Mouse (Mus musculus) forebrain, postnatal 0 days (tissue): ENCODE results near the gene Magi2. TPM values are rescaled to one million over a fixed set of nuclear protein-coding genes. Genes with fewer than 3 reads are reported as not detected.

Source experiments
- ATAC-seq: fragments of 200-750 bp; cut with Nextera tagmentation; 2 replicates; pipeline ENCODE4 v1.8.0; 2017; ENCODE audit warnings: mild to moderate bottlenecking, moderate library complexity
- DNase-seq: peaks from one replicate; pipeline ENCODE4 v3.0.0-alpha.2; 2015
- H3K27ac ChIP-seq: fragments of 300-500 bp; sonication (generic); 2 replicates; pipeline ENCODE4 v1.5.1; 2014; ENCODE audit warnings: low read depth, mild to moderate bottlenecking, antibody characterized with exemption, low read length, moderate library complexity, mixed read lengths
- H3K27me3 ChIP-seq: fragments of 300-500 bp; sonication (generic); 2 replicates; pipeline ENCODE4 v1.6.1; 2014; ENCODE audit warnings: mild to moderate bottlenecking, low read length, mixed read lengths; ENCODE audit not compliant: insufficient read depth
- H3K36me3 ChIP-seq: fragments of 300-500 bp; sonication (generic); 2 replicates; pipeline ENCODE4 v1.6.1; 2014; ENCODE audit warnings: mild to moderate bottlenecking, moderate library complexity; ENCODE audit not compliant: insufficient read depth
- H3K4me1 ChIP-seq: fragments of 300-500 bp; sonication (generic); 2 replicates; pipeline ENCODE4 v1.6.1; 2014; ENCODE audit warnings: antibody characterized with exemption; ENCODE audit not compliant: insufficient read depth
- H3K4me2 ChIP-seq: fragments of 300-500 bp; sonication (generic); 2 replicates; pipeline ENCODE4 v1.6.1; 2014; ENCODE audit warnings: low read depth, mild to moderate bottlenecking, moderate library complexity
- H3K4me3 ChIP-seq: fragments of 300-500 bp; sonication (generic); 2 replicates; pipeline ENCODE4 v1.5.1; 2014; ENCODE audit warnings: low read depth, low read length, mixed read lengths
- H3K9ac ChIP-seq: fragments of 300-500 bp; sonication (generic); 2 replicates; pipeline ENCODE4 v1.6.1; 2014; ENCODE audit warnings: mild to moderate bottlenecking
- H3K9me3 ChIP-seq: fragments of 300-500 bp; sonication (generic); 2 replicates; pipeline ENCODE4 v1.6.1; 2016; ENCODE audit warnings: low read length
- CTCF ChIP-seq: sonication (generic); IDR thresholded peaks from 2 replicates; pipeline ENCODE4 v1.5.1; 2016; ENCODE audit warnings: antibody characterized with exemption, control low read depth, low read depth
- WGBS: fragments of 180-500 bp; shearing (Covaris S2); extraction: QIAGEN DNeasy Blood & Tissue Kit; methylation state at CpG from one replicate; pipeline ENCODE4 v1.1.7; 2014; 5-methylcytosine and 5-hydroxymethylcytosine counted together
- polyA plus RNA-seq: library from polyadenylated mRNA; unstranded; fragments of >200 nt; fragmentation: Nextera tagmentation; extraction: Ambion mirVana; gene quantifications from 2 replicates; pipeline ENCODE4 v1.2.1, GENCODE M21; 2015
- total RNA-seq: library from RNA; depleted of rRNA; stranded (reverse); fragments of >200 nt; gene quantifications from 2 replicates; pipeline ENCODE4 v1.2.3, GENCODE M21; 2014

Gene Magi2
- total and polyA plus RNA-seq, 2 experiments from 2014 or later = 17.0 to 62.6 TPM

DNA sequence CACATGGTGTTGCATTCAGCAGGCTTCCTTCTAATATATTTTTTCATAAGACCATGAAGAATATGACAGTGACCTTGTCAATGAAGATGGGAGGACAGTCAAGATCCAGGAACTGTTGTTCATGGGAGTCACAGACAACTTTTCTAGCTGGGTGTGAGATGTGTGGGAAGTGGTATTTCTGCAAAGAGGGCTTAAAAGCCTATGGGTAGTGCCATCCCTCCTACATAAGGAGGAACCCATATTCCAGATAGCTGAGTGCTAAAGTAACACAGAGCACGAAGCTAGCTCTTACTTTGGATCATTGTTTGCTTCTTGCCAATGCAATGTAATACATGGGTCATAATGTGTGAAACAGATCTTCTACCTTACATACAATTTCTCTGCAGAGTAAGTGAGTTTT is 1146.8 kb downstream of the Magi2 start:
- H3K36me3 ChIP-seq = no peaks in the 10 kb centered on the region
- no peaks in the 10 kb centered on the region for H3K27me3 ChIP-seq
- no peak overlapping the region for H3K27ac ChIP-seq
- WGBS = 79% methylated on average over 1 of the region's 1 CpGs
- no peak overlapping the region for H3K4me3 ChIP-seq
- H3K4me2 ChIP-seq = no peak overlapping the region
- TF ChIP-seq CTCF = no peak
- H3K9ac ChIP-seq = no peak overlapping the region
- DNase-seq = no peak
- no peaks in the 10 kb centered on the region for H3K4me1 ChIP-seq
- ATAC-seq = no peak
- H3K9me3 ChIP-seq = no peaks in the 10 kb centered on the region

DNA sequence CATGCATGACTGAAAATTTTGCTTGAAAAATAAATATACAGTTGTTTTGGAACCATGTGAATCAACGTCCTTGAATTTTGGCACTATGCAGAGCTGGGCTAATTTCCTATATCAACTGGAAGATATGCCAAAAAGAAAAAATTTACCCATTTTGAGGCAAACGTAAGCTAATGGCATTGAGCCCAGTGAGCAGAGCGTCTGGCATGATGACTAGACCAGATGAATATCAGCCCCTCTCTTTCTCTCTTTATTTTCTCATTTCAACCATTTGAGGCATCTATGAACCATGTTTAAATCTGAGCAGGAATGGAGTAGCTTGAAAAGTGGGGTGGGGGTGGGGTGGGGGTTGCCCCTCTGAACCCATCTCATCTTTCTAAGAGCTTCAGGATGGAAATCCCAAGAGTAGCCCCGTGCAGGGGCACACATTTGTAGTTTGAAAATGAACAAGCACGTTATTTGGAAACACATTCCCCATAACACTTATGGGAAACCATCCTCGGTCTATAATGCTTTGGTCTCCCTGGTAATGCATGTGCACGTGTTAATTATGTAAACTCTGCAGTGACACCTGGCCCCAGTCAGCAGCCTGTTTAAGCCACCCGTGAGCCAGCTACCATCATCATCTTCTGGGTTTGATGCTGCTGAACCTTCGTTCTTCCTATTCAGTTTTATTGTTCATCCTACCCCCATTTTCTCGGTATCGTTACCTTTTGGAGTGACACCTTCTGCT is 1151.4 kb downstream of the Magi2 start:
- ATAC-seq (peak; percentile 8; the same call in 1 of the 2 replicates), DNase-seq (peak; percentile 57)
- H3K27ac ChIP-seq = no peak overlapping the region

DNA sequence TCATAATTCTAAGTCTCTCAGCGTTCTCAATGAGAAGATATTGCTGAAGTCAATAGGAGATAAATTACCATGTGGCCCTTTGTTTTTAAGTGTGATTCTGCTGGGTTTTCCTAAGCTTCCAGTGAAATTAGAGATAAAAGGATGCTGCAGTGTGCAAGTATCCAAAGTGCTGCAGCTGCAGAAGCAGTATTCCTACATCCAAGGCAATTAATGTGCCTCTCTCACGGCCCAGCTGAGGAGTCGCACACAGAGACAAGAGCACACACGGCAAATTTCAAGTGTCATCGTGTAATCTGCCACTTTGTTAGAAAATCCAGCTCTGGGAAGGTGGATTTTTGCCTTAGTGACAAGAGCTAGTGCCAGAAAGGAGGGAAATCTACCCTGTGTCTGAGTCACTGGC is 1177.7 kb downstream of the Magi2 start:
- ATAC-seq (peak; percentile 77), DNase-seq (peak; percentile 21)
- TF ChIP-seq CTCF = no peak
- Histone ChIP-seq H3K4me3 (no peak overlapping the region), H3K9me3 (no peaks in the 10 kb centered on the region), H3K9ac (no peak overlapping the region), H3K4me2 (no peak overlapping the region), H3K4me1 (no peaks in the 10 kb centered on the region), H3K36me3 (no peaks in the 10 kb centered on the region), H3K27ac (no peak overlapping the region), H3K27me3 (no peaks in the 10 kb centered on the region)
- 76% methylated on average over 5 of the region's 5 CpGs for WGBS

More for the DNA sequence above, 1151.4 kb downstream of the Magi2 start:
- Histone ChIP-seq H3K9me3 (no peaks in the 10 kb centered on the region), H3K4me1 (no peaks in the 10 kb centered on the region), H3K36me3 (0 out of 2 replicates have a peak, but pooled peaks cover 4% of the 10 kb centered on the region), H3K4me3 (no peak overlapping the region), H3K27me3 (no peaks in the 10 kb centered on the region), H3K4me2 (no peak overlapping the region), H3K9ac (no peak overlapping the region)
- no peak for TF ChIP-seq CTCF
- 62% methylated on average over 11 of the region's 11 CpGs for WGBS

DNA sequence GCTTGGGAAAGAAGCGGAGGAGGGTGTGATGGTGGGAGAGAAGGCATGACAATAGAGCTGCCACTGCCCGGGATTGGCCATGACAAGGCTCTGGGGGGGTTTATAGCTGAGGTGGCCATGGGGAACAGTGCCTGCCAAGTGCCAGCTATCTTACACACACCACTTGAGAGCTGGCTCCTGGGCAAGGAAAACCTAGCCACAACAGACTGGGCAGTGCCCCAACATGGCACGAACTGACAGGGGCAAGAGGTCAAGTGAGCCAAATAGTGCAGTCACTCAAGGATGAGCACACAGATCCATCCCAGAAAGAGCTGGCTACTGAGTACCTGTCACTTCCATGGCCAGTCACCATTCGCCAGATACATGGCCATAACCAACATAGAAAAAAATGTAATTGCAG is 1179.8 kb downstream of the Magi2 start:
- Histone ChIP-seq H3K27ac (no peak overlapping the region), H3K36me3 (no peaks in the 10 kb centered on the region), H3K4me1 (no peaks in the 10 kb centered on the region), H3K4me2 (no peak overlapping the region), H3K9me3 (no peaks in the 10 kb centered on the region), H3K9ac (no peak overlapping the region), H3K27me3 (no peaks in the 10 kb centered on the region), H3K4me3 (no peak overlapping the region)
- TF ChIP-seq CTCF = no peak
- ATAC-seq (no peak), DNase-seq (no peak)
- WGBS = 91% methylated on average over 4 of the region's 4 CpGs

DNA sequence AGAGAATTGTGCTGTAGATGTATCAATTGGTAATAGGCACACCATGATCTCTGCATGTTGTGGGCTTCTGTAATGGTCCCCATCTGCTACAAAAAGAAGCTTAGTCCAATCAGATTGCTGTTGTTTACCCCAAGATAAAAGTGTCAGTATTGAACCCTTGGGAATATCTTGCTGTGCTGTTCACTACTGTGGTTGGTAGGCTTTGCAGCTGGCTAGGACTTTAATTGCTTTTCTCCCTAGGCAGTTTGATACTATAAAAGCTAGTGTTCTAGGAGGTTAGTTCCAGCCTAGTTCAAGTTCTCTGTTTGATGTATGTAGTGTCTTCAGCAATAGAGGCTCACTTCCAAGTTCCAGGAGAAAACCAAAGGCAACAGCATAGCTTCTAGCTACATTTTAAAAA is 1188.5 kb downstream of the Magi2 start:
- no peak overlapping the region for H3K4me3 ChIP-seq
- TF ChIP-seq CTCF = no peak
- no peaks in the 10 kb centered on the region for H3K36me3 ChIP-seq
- no peak overlapping the region for H3K27ac ChIP-seq
- H3K4me2 ChIP-seq = no peak overlapping the region
- no peak overlapping the region for H3K9ac ChIP-seq
- H3K27me3 ChIP-seq = no peaks in the 10 kb centered on the region
- DNase-seq (no peak), ATAC-seq (no peak)
- no peaks in the 10 kb centered on the region for H3K4me1 ChIP-seq
- H3K9me3 ChIP-seq = no peaks in the 10 kb centered on the region

DNA sequence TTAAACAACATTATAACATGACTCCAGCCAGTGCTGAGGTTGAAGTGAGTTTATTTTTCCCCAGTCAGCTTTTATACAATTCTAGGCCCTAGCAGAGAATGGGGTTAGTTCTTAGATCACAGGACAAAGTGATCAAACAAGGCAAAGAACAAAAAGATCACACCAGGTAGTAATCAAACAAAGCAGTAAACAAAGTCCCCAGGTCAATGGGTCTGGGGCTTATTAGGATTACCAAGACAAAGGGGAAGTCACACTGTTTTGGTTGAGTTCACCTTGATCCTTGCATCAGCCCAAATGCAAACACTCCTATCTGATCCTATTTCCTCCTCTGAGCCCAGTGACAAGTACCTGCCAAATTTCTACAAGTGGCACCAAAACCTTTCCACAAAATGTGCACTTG is 1190.5 kb downstream of the Magi2 start:
- ATAC-seq (no peak), DNase-seq (no peak)
- Histone ChIP-seq H3K27ac (no peak overlapping the region), H3K9me3 (no peaks in the 10 kb centered on the region), H3K4me2 (no peak overlapping the region), H3K36me3 (no peaks in the 10 kb centered on the region), H3K4me3 (no peak overlapping the region), H3K27me3 (no peaks in the 10 kb centered on the region), H3K4me1 (no peaks in the 10 kb centered on the region), H3K9ac (no peak overlapping the region)
- TF ChIP-seq CTCF = no peak

DNA sequence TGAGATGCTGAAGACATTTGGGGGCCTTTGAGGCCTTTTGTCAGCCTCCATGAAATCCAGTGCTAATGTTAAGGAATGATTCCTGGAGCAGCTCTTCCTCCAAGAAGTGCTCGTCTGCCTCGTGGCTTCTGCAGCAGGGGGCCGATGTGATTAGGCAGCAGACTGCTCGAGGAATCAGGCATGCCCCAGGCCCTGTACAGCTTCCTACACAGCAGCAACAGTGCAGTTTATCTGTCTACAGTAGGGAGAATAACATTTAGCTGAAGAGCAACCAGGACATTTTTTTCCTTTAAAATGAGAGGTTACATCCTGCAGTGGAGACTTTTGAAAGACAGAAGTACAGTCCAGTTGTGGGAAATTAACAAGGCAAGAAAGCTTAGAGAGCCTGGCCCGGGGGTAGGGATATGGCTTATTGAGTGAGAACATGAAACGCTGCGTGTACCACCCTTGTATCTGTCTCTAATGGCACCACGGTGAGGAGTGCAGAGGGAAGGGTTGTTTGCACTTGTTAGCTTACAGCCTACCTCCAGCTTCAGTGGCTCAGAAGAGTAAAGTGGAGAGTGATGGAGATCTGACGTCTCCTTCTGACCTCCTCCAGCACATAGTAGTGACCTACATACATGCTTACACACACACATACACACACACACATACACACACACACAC is 1205.4 kb downstream of the Magi2 start:
- Histone ChIP-seq H3K4me3 (no peak overlapping the region), H3K9ac (no peak overlapping the region), H3K27me3 (no peaks in the 10 kb centered on the region), H3K27ac (no peak overlapping the region), H3K36me3 (no peaks in the 10 kb centered on the region), H3K4me2 (no peak overlapping the region), H3K9me3 (no peaks in the 10 kb centered on the region), H3K4me1 (no peaks in the 10 kb centered on the region)
- 50% methylated on average over 9 of the region's 9 CpGs for WGBS
- DNase-seq (no peak), ATAC-seq (no peak)
- no peak for TF ChIP-seq CTCF
